Mouse (Mus musculus): ENCODE measurements around the gene Mybphl. TPM values are rescaled to one million over a fixed set of nuclear protein-coding genes. Genes with fewer than 3 reads are reported as not detected.

Mybphl gene
- polyA plus RNA-seq, 1 experiment from 2014 or later = not detected

DNA sequence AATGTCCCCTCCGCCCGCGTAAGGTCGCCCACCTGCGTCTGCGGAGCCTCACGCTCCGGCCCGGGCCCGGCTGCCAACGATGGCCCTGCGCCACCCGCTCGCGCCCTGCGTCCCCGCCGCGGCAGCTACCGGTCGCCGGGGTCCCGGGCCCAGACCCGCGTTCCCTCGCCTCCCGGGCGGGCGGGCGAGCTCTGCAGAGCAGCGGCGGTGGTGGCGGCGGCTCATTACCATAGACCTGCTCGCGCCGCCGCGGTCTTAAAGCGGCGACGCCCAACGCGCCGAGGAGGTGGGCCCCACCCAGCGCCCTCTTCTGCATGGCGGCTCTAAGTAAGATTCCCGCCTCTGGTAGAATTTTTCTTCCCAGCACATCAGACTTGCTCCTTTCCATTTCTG, 51.1 kb downstream of the Mybphl start:
- peak; percentile 93 for ATAC-seq (ENCODE audit: low read depth)
- H3K27ac ChIP-seq (replicated peaks; ENCODE audit: low read depth, low read length) = peak overlapping the region; percentile 63
- peaks cover 25% of the 10 kb centered on the region for H3K36me3 ChIP-seq (ENCODE audit: control insufficient read depth, insufficient read depth, low read length)

DNA sequence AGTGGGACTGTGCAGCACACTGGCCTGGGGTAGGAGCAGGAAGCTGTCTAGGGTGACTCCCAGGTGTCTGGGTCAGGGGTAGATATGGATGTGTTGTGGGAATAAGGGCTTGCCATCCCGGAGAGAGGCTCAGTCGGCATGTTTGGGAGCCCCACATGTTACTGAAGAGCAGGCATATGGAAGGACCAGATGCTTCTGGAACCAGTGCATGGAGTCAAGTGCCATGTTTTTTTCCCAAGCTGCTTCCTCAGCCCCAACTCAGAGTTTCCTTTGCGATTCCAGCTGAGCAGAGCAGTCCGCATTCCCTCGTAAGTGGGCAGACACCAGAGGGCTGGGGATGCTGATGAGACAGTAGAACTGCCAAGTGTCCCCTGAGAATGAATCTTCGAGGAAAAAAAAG, 58.3 kb downstream of the Mybphl start:
- 41% methylated on average over 6 of the region's 6 CpGs for WGBS
- H3K9ac ChIP-seq (ENCODE audit: low read depth, low read length) = 0 out of 2 replicates have a peak overlapping the region, but pooled peaks have one; percentile 28
- no peak for ATAC-seq (ENCODE audit: low read depth)

More for the DNA sequence above, 51.1 kb downstream of the Mybphl start:
- Histone ChIP-seq H3K4me2 (ENCODE audit: low read depth, low read length) (peak overlapping the region; percentile 99), H3K9ac (ENCODE audit: low read depth, low read length) (peak overlapping the region; percentile 73), H3K4me1 (ENCODE audit: control insufficient read depth, insufficient read depth, low read length) (peaks cover 10% of the 10 kb centered on the region), H3K9me3 (ENCODE audit: control insufficient read depth, low read length) (peaks cover 23% of the 10 kb centered on the region), H3K27me3 (replicated peaks; ENCODE audit: control insufficient read depth, insufficient read depth, low read length) (0 out of 2 replicates have a peak, but pooled peaks cover 3% of the 10 kb centered on the region), H3K4me3 (ENCODE audit: low read depth, low read length) (peak overlapping the region; percentile 85)
- DNase-seq (ENCODE audit: low spot score) = peak; percentile 94
- under 1% methylated on average over 24 of the region's 48 CpGs for WGBS

DNA sequence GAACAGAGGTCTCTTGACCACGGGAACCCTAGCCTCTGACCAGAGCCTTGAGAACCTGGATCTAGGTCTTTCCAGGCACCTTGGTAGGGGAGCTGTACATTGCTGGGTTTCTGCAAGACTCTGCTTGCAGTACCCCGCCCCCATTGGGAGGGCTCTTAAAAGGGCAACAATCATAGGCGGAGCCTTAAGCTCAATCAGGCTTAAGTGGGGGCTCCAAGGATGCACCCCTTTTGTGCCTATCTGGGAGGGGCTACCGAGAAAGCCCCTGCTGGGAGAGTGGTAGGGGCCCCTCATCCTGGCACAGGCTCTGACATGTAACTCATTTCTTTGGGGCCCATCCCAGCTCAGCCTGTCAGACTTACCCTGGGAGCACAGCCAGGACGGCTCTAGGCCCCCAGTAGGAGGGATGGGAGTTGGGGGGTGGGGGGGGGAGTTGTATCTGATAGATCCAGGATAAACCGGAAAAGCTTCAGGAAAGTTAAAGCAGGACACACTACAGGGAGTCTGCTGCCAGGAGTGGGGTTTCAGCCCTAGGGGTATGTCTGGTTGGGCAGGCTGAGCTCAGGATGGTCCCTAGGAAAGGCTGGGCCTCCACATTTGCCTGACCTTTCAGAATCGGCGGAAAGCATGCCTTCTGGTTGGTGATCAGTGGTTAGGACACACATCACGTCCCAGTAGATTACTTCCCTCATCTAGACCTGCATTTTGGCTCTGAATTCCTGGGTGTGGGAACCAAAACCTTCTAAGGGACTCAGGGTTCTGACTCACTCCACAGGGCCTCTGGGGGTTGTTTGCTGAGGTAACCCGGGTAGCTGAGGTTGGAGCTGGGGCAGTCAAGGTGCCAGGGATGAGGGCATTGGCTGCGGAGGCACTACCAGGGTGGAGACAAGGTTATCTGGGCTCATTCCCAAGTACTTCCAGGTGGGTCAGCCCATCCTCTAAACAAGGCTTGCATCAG, 59.4 kb downstream of the Mybphl start:
- 23% methylated on average over 11 of the region's 11 CpGs for WGBS
- Histone ChIP-seq H3K4me2 (ENCODE audit: low read depth, low read length) (peak overlapping the region; percentile 46), H3K4me3 (ENCODE audit: low read depth, low read length) (peak overlapping the region; percentile 14; the same call in 1 of the 2 replicates), H3K9ac (ENCODE audit: low read depth, low read length) (peak overlapping the region; percentile 28; the same call in 1 of the 2 replicates), H3K27me3 (replicated peaks; ENCODE audit: control insufficient read depth, insufficient read depth, low read length) (no peaks in the 10 kb centered on the region), H3K36me3 (ENCODE audit: control insufficient read depth, insufficient read depth, low read length) (peaks cover 38% of the 10 kb centered on the region), H3K27ac (replicated peaks; ENCODE audit: low read depth, low read length) (peak overlapping the region; percentile 36; the same call in 1 of the 2 replicates), H3K4me1 (ENCODE audit: control insufficient read depth, insufficient read depth, low read length) (peaks cover 14% of the 10 kb centered on the region), H3K9me3 (ENCODE audit: control insufficient read depth, low read length) (no peaks in the 10 kb centered on the region)
- DNase-seq (ENCODE audit: low spot score) = peak; percentile 94
- ATAC-seq (ENCODE audit: low read depth) = peak; percentile 87

More for the DNA sequence above, 58.3 kb downstream of the Mybphl start:
- Histone ChIP-seq H3K4me1 (ENCODE audit: control insufficient read depth, insufficient read depth, low read length) (peaks cover 14% of the 10 kb centered on the region), H3K4me2 (ENCODE audit: low read depth, low read length) (peak overlapping the region; percentile 46; the same call in 1 of the 2 replicates), H3K36me3 (ENCODE audit: control insufficient read depth, insufficient read depth, low read length) (peaks cover 27% of the 10 kb centered on the region), H3K27me3 (replicated peaks; ENCODE audit: control insufficient read depth, insufficient read depth, low read length) (no peaks in the 10 kb centered on the region), H3K9me3 (ENCODE audit: control insufficient read depth, low read length) (no peaks in the 10 kb centered on the region), H3K27ac (replicated peaks; ENCODE audit: low read depth, low read length) (no peak overlapping the region), H3K4me3 (ENCODE audit: low read depth, low read length) (no peak overlapping the region)
- DNase-seq (ENCODE audit: low spot score) = no peak

DNA sequence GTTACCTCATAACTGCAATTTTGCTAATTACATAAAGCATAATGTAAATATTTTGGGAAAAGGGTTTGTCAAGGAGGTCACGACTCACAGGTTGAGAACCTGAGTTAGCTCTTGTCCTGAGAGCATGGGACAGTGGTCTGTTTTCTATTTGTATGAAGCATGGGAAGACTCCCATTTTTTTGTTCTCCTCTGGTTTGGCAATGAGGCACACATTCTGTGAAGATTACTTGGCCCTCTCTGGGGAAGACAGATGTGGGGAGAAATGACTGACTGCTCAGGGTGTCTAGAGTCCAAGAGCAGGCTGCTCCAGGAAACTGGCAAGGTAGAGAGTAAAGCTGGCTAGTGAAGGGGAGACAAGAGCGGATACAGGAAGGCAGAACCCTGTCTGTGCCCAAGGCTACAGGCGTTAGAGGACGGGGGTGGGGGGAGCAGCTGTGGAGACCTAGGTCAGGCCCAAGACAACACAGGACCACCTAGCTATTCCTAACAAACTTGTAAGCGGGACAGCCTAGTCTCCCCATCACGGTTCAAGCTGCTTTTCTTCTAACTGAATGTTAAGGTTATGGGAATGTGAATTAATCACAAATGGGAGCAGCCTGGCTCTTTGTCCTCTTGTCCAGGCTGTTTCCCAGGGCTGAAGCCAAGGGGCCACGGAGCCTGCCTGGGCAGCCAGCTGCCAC, 60.4 kb downstream of the Mybphl start:
- Histone ChIP-seq H3K4me2 (ENCODE audit: low read depth, low read length) (no peak overlapping the region), H3K4me3 (ENCODE audit: low read depth, low read length) (no peak overlapping the region), H3K36me3 (ENCODE audit: control insufficient read depth, insufficient read depth, low read length) (peaks cover 47% of the 10 kb centered on the region), H3K27ac (replicated peaks; ENCODE audit: low read depth, low read length) (0 out of 2 replicates have a peak overlapping the region, but pooled peaks have one; percentile 35), H3K4me1 (ENCODE audit: control insufficient read depth, insufficient read depth, low read length) (peaks cover 14% of the 10 kb centered on the region), H3K9me3 (ENCODE audit: control insufficient read depth, low read length) (no peaks in the 10 kb centered on the region), H3K27me3 (replicated peaks; ENCODE audit: control insufficient read depth, insufficient read depth, low read length) (no peaks in the 10 kb centered on the region), H3K9ac (ENCODE audit: low read depth, low read length) (no peak overlapping the region)
- ATAC-seq (ENCODE audit: low read depth) (no peak), DNase-seq (ENCODE audit: low spot score) (no peak)
- WGBS = 81% methylated on average over 7 of the region's 7 CpGs

DNA sequence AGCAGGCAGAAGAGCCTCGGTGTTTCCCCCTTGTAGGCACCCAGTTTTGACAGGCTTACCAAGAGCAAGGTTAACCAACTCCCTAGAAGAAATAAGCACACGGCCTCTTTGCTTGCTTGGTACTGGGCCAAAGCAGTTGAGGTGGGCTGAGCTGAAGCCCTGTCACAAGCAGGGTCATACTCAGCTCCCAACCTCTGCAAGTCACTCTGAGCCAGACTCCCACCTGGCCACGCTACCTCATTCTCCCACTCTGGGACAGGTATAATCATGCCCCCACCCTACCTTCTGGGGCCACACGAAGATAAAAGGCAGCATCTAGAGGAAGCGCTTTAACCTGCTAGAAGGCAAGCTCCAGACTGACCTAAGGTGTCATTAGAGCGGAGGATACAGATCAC, 60.9 kb downstream of the Mybphl start:
- no peaks in the 10 kb centered on the region for H3K9me3 ChIP-seq (ENCODE audit: control insufficient read depth, low read length)
- no peaks in the 10 kb centered on the region for H3K27me3 ChIP-seq (replicated peaks; ENCODE audit: control insufficient read depth, insufficient read depth, low read length)
- WGBS = 72% methylated on average over 6 of the region's 6 CpGs
- H3K4me1 ChIP-seq (ENCODE audit: control insufficient read depth, insufficient read depth, low read length) = peaks cover 14% of the 10 kb centered on the region
- H3K4me3 ChIP-seq (ENCODE audit: low read depth, low read length) = no peak overlapping the region
- DNase-seq (ENCODE audit: low spot score) = no peak
- H3K9ac ChIP-seq (ENCODE audit: low read depth, low read length) = no peak overlapping the region
- 0 out of 2 replicates have a peak overlapping the region, but pooled peaks have one; percentile 35 for H3K27ac ChIP-seq (replicated peaks; ENCODE audit: low read depth, low read length)
- no peak for ATAC-seq (ENCODE audit: low read depth)
- H3K4me2 ChIP-seq (ENCODE audit: low read depth, low read length) = no peak overlapping the region
- H3K36me3 ChIP-seq (ENCODE audit: control insufficient read depth, insufficient read depth, low read length) = peaks cover 51% of the 10 kb centered on the region

Other genes starting within 250 kb of the Mybphl start
- 157 and 172 TPM in 2 replicates for gene Gnai3, start 218.8 kb upstream of the Mybphl start, polyA plus RNA-seq (2014; fragmentation: Nextera tagmentation; extraction: Ambion mirVana)
- 0.42 and 0.45 TPM in 2 replicates for gene Gpr61, start 210.0 kb upstream of the Mybphl start, polyA plus RNA-seq (2014; fragmentation: Nextera tagmentation; extraction: Ambion mirVana)
- 5.1 and 5.3 TPM in 2 replicates for gene Amigo1, start 178.6 kb upstream of the Mybphl start, polyA plus RNA-seq (2014; fragmentation: Nextera tagmentation; extraction: Ambion mirVana)
- gene Cyb561d1, start 163.7 kb upstream of the Mybphl start, polyA plus RNA-seq (2014; fragmentation: Nextera tagmentation; extraction: Ambion mirVana) = 1.9 and 2.7 TPM in 2 replicates
- gene Atxn7l2, start 154.0 kb upstream of the Mybphl start, polyA plus RNA-seq (2014; fragmentation: Nextera tagmentation; extraction: Ambion mirVana) = 15.6 and 20.2 TPM in 2 replicates
- gene Sypl2, start 138.3 kb upstream of the Mybphl start, polyA plus RNA-seq (2014; fragmentation: Nextera tagmentation; extraction: Ambion mirVana) = 6.8 and 11.4 TPM in 2 replicates
- gene Psma5, start 108.0 kb upstream of the Mybphl start, polyA plus RNA-seq (2014; fragmentation: Nextera tagmentation; extraction: Ambion mirVana) = 303 and 324 TPM in 2 replicates
- gene Sort1, start 80.8 kb upstream of the Mybphl start, polyA plus RNA-seq (2014; fragmentation: Nextera tagmentation; extraction: Ambion mirVana) = 16.5 and 18.0 TPM in 2 replicates
- 31.2 and 38.1 TPM in 2 replicates for gene Psrc1, start 18.9 kb downstream of the Mybphl start, polyA plus RNA-seq (2014; fragmentation: Nextera tagmentation; extraction: Ambion mirVana)
- gene Celsr2, start 50.6 kb downstream of the Mybphl start, polyA plus RNA-seq (2014; fragmentation: Nextera tagmentation; extraction: Ambion mirVana) = 11.8 and 13.9 TPM in 2 replicates
- 111 and 125 TPM in 2 replicates for gene Sars, start 80.3 kb downstream of the Mybphl start, polyA plus RNA-seq (2014; fragmentation: Nextera tagmentation; extraction: Ambion mirVana)
- gene 1700013F07Rik, start 169.2 kb downstream of the Mybphl start, polyA plus RNA-seq (2014; fragmentation: Nextera tagmentation; extraction: Ambion mirVana) = 0.63 and 1.1 TPM in 2 replicates
- gene 5330417C22Rik, start 171.6 kb downstream of the Mybphl start, polyA plus RNA-seq (2014; fragmentation: Nextera tagmentation; extraction: Ambion mirVana) = 2.2 and 2.5 TPM in 2 replicates
- 46.3 and 46.8 TPM in 2 replicates for gene Tmem167b, start 197.6 kb downstream of the Mybphl start, polyA plus RNA-seq (2014; fragmentation: Nextera tagmentation; extraction: Ambion mirVana)
- 40.2 and 40.4 TPM in 2 replicates for gene Taf13, start 206.8 kb downstream of the Mybphl start, polyA plus RNA-seq (2014; fragmentation: Nextera tagmentation; extraction: Ambion mirVana)
- 16.3 and 17.9 TPM in 2 replicates for gene Wdr47, start 226.4 kb downstream of the Mybphl start, polyA plus RNA-seq (2014; fragmentation: Nextera tagmentation; extraction: Ambion mirVana)

All from embryonic facial prominence, embryonic 14.5 days (tissue).